Mouse (Mus musculus) lung, postnatal 0 days (tissue): ENCODE measurements at regions not wholly inside any gene's neighbourhood (a gene's known extent, or its start where the extent isn't known, plus 50 kb on each side); places are given as distances from the start of the nearest gene placed in this dataset.

ENCODE experiments used
- CTCF ChIP-seq: IDR thresholded peaks from 2 replicates; pipeline ENCODE4 v1.5.1; 2016; ENCODE audit warnings: antibody characterized with exemption, mild to moderate bottlenecking
- EP300 ChIP-seq: IDR thresholded peaks from 2 replicates; pipeline ENCODE4 v1.6.1; 2016; ENCODE audit warnings: antibody characterized with exemption, mild to moderate bottlenecking, control low read depth

- TF ChIP-seq CTCF = no peak
- TF ChIP-seq EP300 = no peak
These were observed 374.2 kb downstream of the Cbln4 start for GRCm38 (mm10) chr2:171668791-171669645.
